Mouse (Mus musculus) retina, embryonic 14.5 days (tissue): ENCODE results near the gene Tenm4.

ENCODE experiments used
- DNase-seq: peaks from one replicate; pipeline ENCODE4 v3.0.0-alpha.2; 2015; ENCODE audit warnings: low spot score

Tenm4 gene

GRCm38 (mm10) chr7:96681808-96682207 is 510.8 kb downstream of the Tenm4 start:
- DNase-seq, result peak; percentile 60

GRCm38 (mm10) chr7:96688141-96688540 is 517.1 kb downstream of the Tenm4 start:
- no peak for DNase-seq

- no peak for DNase-seq
Observed at GRCm38 (mm10) chr7:96701097-96701845, 530.2 kb downstream of the Tenm4 start.

GRCm38 (mm10) chr7:96703958-96704357 is 532.9 kb downstream of the Tenm4 start:
- DNase-seq, result no peak

- DNase-seq, result no peak
Observed at GRCm38 (mm10) chr7:96705307-96706129, 534.5 kb downstream of the Tenm4 start.

- DNase-seq, result no peak
Observed at GRCm38 (mm10) chr7:96706531-96706930, 535.5 kb downstream of the Tenm4 start.

- no peak for DNase-seq
Observed at GRCm38 (mm10) chr7:96707112-96707511, 536.1 kb downstream of the Tenm4 start.

GRCm38 (mm10) chr7:96708071-96708470 is 537.0 kb downstream of the Tenm4 start:
- no peak for DNase-seq

GRCm38 (mm10) chr7:96708561-96708960 is 537.5 kb downstream of the Tenm4 start:
- no peak for DNase-seq

- DNase-seq, result no peak
Observed at GRCm38 (mm10) chr7:96708968-96709367, 537.9 kb downstream of the Tenm4 start.

GRCm38 (mm10) chr7:96709891-96710290 is 538.8 kb downstream of the Tenm4 start:
- DNase-seq, result no peak

- DNase-seq, result no peak
Observed at GRCm38 (mm10) chr7:96710658-96711071, 539.6 kb downstream of the Tenm4 start.

GRCm38 (mm10) chr7:96712876-96713275 is 541.8 kb downstream of the Tenm4 start:
- no peak for DNase-seq

- DNase-seq, result no peak
Observed at GRCm38 (mm10) chr7:96716911-96717310, 545.9 kb downstream of the Tenm4 start.

GRCm38 (mm10) chr7:96718201-96719155 is 547.4 kb downstream of the Tenm4 start:
- DNase-seq, result peak; percentile 77

- no peak for DNase-seq
Observed at GRCm38 (mm10) chr7:96719926-96720325, 548.9 kb downstream of the Tenm4 start.

GRCm38 (mm10) chr7:96720465-96720864 is 549.4 kb downstream of the Tenm4 start:
- DNase-seq, result no peak

- no peak for DNase-seq
Observed at GRCm38 (mm10) chr7:96722796-96723195, 551.8 kb downstream of the Tenm4 start.

GRCm38 (mm10) chr7:96725603-96726002 is 554.6 kb downstream of the Tenm4 start:
- DNase-seq, result no peak

- no peak for DNase-seq
Observed at GRCm38 (mm10) chr7:96730360-96730759, 559.3 kb downstream of the Tenm4 start.

- no peak for DNase-seq
Observed at GRCm38 (mm10) chr7:96731947-96732346, 560.9 kb downstream of the Tenm4 start.
